Mouse (Mus musculus) T-helper 17 cell (primary cell): ENCODE results near the gene Gm11492.

Source experiments
- in situ Hi-C, 2 experiments: fragments of 300-600 bp; cut with MboI, MseI; formaldehyde crosslinking; loops; 1 replicate in 1 of 2; 2 replicates in 1 of 2; pipeline ENCODE4 v1.15.1; 2025; ENCODE audit warnings: high pct_unique_total_duplicates in 2 of 2

Gm11492 gene

DNA sequence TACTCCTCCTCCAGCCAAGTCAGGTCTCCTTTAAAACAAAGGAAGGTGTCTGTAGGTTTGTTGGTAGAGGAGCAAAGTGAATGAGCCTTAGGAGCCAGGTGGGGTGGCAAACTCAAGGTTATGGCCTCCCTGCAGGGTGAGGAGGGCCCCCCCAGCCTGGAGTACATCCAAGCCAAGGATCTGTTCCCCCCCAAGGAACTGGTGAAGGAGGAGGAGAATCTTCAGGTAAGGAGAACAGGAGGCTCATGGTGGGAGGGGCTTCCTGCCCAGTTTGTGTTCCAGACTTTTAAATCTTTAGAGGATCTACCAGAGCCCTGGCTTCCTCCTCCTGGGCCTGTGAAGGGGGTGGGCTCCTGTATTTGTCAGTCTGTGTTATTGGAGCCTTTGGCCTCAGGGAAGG lies 30.6 kb downstream of the Gm11492 start:
- in situ Hi-C loops: no loop called here

- in situ Hi-C loops: loop anchor here in 1 of 2 experiments (5.0 kb wide), 1 partner anchor 173 kb away; no protein-coding TSS in a partner anchor
These were observed 33.1 kb downstream of the Gm11492 start for GRCm38 (mm10) chr11:87599395-87600089.

GRCm38 (mm10) chr11:87600322-87600853 lies 33.9 kb downstream of the Gm11492 start:
- in situ Hi-C loops: loop anchor here in 1 of 2 experiments (5.0 kb wide), 1 partner anchor 172 kb away; no protein-coding TSS in a partner anchor

DNA sequence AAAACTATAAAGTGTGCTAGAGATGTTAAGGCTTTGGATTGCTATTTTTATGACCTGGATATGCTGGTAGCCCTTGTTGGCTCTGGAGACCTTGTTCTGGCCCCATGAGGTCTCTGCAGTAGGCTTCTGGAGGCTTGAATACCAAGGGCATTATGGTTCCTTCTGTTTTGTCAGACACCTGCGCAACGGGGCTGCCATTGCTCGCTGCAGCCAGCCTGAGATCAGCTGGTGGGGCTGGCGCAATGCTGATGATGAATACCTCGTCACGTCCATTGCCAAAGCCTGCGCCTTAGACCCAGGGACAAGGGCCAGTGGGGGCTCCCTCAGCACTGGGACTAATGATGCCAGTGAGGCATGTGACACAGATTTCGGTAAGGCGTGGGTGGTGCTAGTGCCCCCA lies 35.8 kb downstream of the Gm11492 start:
- in situ Hi-C loops: loop anchor here in 1 of 2 experiments (5.0 kb wide), 1 partner anchor 170 kb away; no protein-coding TSS in a partner anchor

DNA sequence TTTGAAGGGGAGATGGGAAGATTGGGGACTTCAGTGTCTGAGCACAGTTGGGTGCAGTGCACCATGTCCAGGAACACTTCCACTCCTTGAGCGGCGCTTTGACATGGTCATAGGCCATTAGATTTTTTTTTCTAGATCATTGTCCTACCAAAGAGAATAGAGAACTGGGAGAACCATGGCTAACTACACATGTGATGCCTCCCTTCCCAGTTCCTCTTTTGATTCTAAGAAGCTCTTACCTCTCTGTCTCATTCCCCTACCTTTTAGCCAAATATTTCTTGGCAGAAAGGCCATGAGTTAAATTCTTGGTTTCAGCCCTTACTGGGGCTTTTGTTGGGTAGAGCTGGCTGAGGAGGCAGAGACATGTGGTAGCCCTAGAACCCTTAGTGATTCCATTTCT lies 37.1 kb downstream of the Gm11492 start:
- in situ Hi-C loops: loop anchor here in 1 of 2 experiments (5.0 kb wide), 1 partner anchor 169 kb away; no protein-coding TSS in a partner anchor

DNA sequence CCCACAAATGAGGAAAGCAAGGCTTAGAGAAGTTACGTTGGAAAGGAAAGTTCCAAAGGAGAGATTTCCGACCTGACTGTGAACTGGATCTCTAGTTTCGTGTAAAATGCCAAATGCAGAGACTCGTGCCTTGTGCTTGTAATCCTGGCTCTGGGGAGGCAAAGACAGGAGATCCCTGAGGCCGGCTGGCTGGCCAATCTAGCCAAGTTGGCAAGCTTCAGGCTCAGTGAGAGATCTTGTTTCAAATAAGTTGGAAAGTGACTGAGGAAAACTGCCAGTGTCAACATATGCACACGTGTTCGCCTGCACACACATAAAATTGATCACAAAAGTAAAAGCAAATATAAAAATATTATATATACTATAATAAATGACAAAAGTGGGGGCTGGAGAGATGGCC lies 42.8 kb downstream of the Gm11492 start:
- in situ Hi-C loops: no loop called here

DNA sequence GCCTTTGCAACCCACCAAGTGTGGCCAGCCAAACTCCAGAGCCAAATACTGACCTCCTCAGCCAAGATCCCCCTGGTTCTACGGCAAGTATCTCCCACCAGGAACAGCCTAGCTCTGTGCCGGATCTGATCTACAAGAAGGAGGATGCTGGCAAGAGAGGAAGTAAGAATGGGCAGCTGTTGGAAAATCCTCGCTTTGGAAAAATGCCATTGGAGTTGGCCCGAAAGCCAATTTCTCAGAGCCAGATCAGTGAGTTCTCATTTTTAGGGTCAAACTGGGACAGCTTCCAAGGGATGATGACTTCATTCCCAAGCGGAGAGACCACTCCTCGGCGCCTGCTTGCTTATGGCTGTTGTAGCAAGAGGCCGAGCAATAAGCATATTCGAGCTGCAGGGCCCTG lies 45.1 kb downstream of the Gm11492 start:
- in situ Hi-C loops: no loop called here

DNA sequence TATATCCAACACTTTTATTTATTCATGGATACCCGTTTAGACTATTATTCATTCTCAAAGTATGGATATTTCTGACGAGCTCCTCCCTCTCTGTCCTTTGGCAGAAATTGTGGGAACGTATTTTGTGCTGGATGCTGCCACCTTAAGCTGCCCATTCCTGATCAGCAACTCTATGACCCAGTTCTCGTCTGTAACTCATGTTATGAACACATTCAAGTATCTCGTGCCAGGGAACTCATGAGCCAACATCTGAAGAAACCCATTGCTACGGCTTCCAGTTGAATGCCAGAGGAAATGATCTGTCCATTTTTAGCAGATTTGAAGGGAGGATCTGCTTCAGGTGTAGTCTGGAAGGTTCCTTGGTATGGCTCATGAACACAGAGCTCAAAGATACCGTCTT lies 47.5 kb downstream of the Gm11492 start:
- in situ Hi-C loops: no loop called here

- in situ Hi-C loops: no loop called here
These were observed 49.1 kb downstream of the Gm11492 start for GRCm38 (mm10) chr11:87615551-87615950.

GRCm38 (mm10) chr11:87615952-87616351 lies 49.5 kb downstream of the Gm11492 start:
- in situ Hi-C loops: no loop called here

- in situ Hi-C loops: no loop called here
These were observed 50.5 kb downstream of the Gm11492 start, which contains the start of gene Hsf5 for GRCm38 (mm10) chr11:87616790-87617474. Gene Hsf5 (plus strand): TSS chr11:87617164.

DNA sequence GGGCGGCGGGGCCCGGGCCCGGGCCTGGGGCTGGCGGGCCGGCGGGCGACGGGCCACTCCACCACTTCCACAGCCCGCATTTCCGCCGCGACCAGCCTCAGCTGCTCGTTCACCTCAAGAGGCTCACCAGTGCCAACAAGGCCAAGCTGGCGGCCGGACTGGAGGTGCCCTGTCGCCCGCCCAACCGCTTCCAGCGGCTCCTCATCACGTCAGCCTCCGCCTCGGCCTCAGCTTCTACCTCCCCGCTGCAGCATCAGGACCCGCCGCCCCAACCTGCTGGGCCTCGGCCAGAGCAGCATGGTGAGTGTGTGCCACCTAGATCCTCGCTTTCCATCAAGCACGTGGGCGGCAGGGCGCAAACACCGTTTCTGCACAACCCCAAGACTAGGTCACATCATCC lies 51.2 kb downstream of the Gm11492 start:
- in situ Hi-C loops: no loop called here
